Mouse (Mus musculus): ENCODE measurements around the gene Nt5c1a.

- TF ChIP-seq CTCF (conservative IDR thresholded peaks at IDR 0.05; ENCODE audit: insufficient read depth, insufficient read length, low read depth, low read length) = no peak
- no peak for TF ChIP-seq POLR2A (IDR thresholded peaks at IDR 0.05; ENCODE audit: low read depth, low read length)
These were observed 27.9 kb downstream of the Nt5c1a start for GRCm38 (mm10) chr4:123229166-123229565.
